Mouse (Mus musculus): ENCODE measurements around the gene Vmn2r73. TPM values are rescaled to one million over a fixed set of nuclear protein-coding genes. Genes with fewer than 3 reads are reported as not detected.
"Not testable (repeated sequence)": the region's sequence is repeated elsewhere in the genome, so short reads cannot be mapped to it uniquely, and the experiment has no call there.

Gene Vmn2r73
- polyA plus RNA-seq (2012; rRNA removed): not detected in 2 replicates

DNA sequence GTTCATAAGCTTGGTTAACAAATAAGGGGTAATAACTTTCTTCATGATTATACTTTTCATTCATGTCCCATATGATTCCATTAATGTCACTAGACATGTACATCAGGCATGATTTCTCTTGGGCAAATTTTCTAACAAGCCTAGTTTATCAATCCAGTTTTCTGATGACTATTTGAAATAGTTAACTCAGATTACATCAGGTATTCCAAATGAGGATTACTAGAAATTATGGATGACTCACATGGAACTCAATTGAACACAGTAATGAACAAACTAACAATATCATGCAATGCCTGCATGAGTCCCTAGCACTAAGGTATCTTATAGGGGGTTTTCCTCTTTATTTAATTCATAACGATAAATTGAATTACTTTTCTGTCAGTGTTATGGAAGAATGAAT, at the start of gene Vmn2r73:
Gene Vmn2r73, minus strand, starts transcription at position 101 of the 400 bp plus-strand sequence.
- Histone ChIP-seq H3K4me1 (ENCODE audit: control insufficient read depth, insufficient read depth, low read length) (no peaks in the 10 kb centered on the region), H3K36me3 (ENCODE audit: control insufficient read depth, insufficient read depth, low read length) (no peaks in the 10 kb centered on the region), H3K27ac (ENCODE audit: control insufficient read depth, insufficient read depth, low read depth, low read length) (no peak within 1 kb of the TSS), H3K4me3 (ENCODE audit: control insufficient read depth, low read depth, low read length) (no peak within 1 kb of the TSS), H3K27me3 (ENCODE audit: control insufficient read depth, insufficient read depth, low read length) (no peaks in the 10 kb centered on the region)
- TF ChIP-seq POLR2A (IDR thresholded peaks at IDR 0.05; ENCODE audit: control insufficient read depth, low read depth, low read length) (no peak), CTCF (IDR thresholded peaks at IDR 0.05; ENCODE audit: control insufficient read depth, insufficient read depth, insufficient replicate concordance, low read depth, low read length) (no peak)

GRCm38 (mm10) chr7:85840090-85840948, 35.7 kb downstream of the Vmn2r73 start:
- Histone ChIP-seq H3K4me1 (ENCODE audit: control insufficient read depth, insufficient read depth, low read length) (no peaks in the 10 kb centered on the region), H3K27me3 (ENCODE audit: control insufficient read depth, insufficient read depth, low read length) (no peaks in the 10 kb centered on the region), H3K4me3 (ENCODE audit: control insufficient read depth, low read depth, low read length) (no peak overlapping the region), H3K27ac (ENCODE audit: control insufficient read depth, insufficient read depth, low read depth, low read length) (no peak overlapping the region), H3K36me3 (ENCODE audit: control insufficient read depth, insufficient read depth, low read length) (no peaks in the 10 kb centered on the region)
- TF ChIP-seq POLR2A (IDR thresholded peaks at IDR 0.05; ENCODE audit: control insufficient read depth, low read depth, low read length) (no peak), CTCF (IDR thresholded peaks at IDR 0.05; ENCODE audit: control insufficient read depth, insufficient read depth, insufficient replicate concordance, low read depth, low read length) (no peak)

DNA sequence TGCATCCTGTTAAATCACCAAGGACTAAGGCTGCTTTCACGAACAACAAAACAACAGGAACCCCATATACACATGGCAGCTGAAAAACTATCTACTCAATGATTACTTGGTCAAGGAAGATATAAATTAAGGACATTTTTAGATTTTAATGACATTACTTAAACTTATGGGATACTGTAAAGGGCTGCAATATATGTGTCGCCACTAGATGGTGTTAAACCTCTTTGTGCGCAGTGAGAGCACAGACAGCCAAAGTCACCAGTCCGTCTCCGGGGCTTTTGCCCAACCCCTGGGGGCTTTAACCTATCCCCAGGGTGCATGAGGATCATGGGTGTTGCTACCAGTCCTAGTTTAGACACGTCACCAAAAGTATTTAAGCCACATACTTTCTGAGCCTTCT, 58.0 kb downstream of the Vmn2r73 start:
- not testable (repeated sequence) for H3K27ac ChIP-seq (ENCODE audit: control insufficient read depth, insufficient read depth, low read depth, low read length); H3K27me3 ChIP-seq (ENCODE audit: control insufficient read depth, insufficient read depth, low read length); H3K4me3 ChIP-seq (ENCODE audit: control insufficient read depth, low read depth, low read length); H3K36me3 ChIP-seq (ENCODE audit: control insufficient read depth, insufficient read depth, low read length); H3K4me1 ChIP-seq (ENCODE audit: control insufficient read depth, insufficient read depth, low read length)

Other genes starting within 250 kb of the Vmn2r73 start
- not detected in 2 replicates for gene Vmn2r72, start 121.2 kb downstream of the Vmn2r73 start, polyA plus RNA-seq (2012; rRNA removed)
- gene Vmn2r74, start 85.4 kb upstream of the Vmn2r73 start, polyA plus RNA-seq (2012; rRNA removed): not detected in 2 replicates